Mouse (Mus musculus) kidney, adult 2 months (tissue): ENCODE results near the gene Rnase2a.
"Not testable (repeated sequence)": the region's sequence is repeated elsewhere in the genome, so short reads cannot be mapped to it uniquely, and the experiment has no call there.

Experiments
- CTCF ChIP-seq: fragments of 200-500 bp; conservative IDR thresholded peaks from 2 replicates; pipeline ENCODE4 v1.5.1; 2011; ENCODE audit warnings: low read depth, mild to moderate bottlenecking, control low read depth, low read length, moderate library complexity, mixed read lengths; ENCODE audit not compliant: insufficient read depth, insufficient read length
- POLR2A ChIP-seq: fragments of 200-500 bp; IDR thresholded peaks from one replicate; pipeline ENCODE4 v1.6.1; 2011; ENCODE audit warnings: low read depth, low read length, control low read depth

DNA sequence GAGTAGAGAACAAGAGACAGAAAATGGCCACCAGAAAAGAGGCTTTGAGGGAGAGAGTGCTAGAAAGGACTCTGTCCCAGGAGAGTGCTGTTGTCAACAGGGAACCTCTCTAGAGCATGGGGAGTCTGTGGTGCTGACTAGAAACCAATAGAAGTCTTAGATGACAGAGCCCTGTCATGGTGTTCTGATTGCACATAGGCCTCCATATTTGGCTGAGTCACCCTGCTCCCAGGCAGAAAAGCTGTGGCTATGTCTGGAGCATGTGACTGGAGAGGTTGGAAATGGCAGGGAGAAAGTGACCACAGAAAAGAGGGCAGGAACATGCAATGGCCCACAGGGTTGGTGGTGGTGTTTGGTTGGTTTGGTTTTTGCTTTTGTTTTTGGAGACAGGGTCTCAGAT lies 3.7 kb downstream of the Rnase2a start:
- not testable (repeated sequence) for TF ChIP-seq CTCF, POLR2A
